Mouse (Mus musculus) bone marrow, adult 2 months (tissue): Measurements from ENCODE around the gene Gm20518. TPM values are rescaled to one million over a fixed set of nuclear protein-coding genes. Genes with fewer than 3 reads are reported as not detected.

Source experiments
- H3K27ac ChIP-seq: fragments of 200-500 bp; 2 replicates; pipeline ENCODE4 v1.5.1; 2012; ENCODE audit warnings: low read depth, mild to moderate bottlenecking, control low read depth, inconsistent platforms, low read length; ENCODE audit not compliant: control insufficient read depth, poor library complexity, insufficient read depth
- H3K4me1 ChIP-seq: fragments of 200-500 bp; 2 replicates; pipeline ENCODE4 v1.6.1; 2011; ENCODE audit warnings: low read length; ENCODE audit not compliant: control insufficient read depth, insufficient read depth
- H3K4me3 ChIP-seq: fragments of 200-500 bp; replicated peaks from 2 replicates; pipeline ENCODE3; 2011; ENCODE audit warnings: mild to moderate bottlenecking, low read depth, low read length, control low read depth; ENCODE audit not compliant: control insufficient read depth
- CTCF ChIP-seq: fragments of 200-500 bp; IDR thresholded peaks from 2 replicates; pipeline ENCODE4 v1.5.1; 2011; ENCODE audit warnings: low read length, control low read depth; ENCODE audit not compliant: control insufficient read depth, insufficient read depth
- POLR2A ChIP-seq: fragments of 200-500 bp; IDR thresholded peaks from 2 replicates; pipeline ENCODE4 v1.6.1; 2011; ENCODE audit warnings: low read depth, mild to moderate bottlenecking, control low read depth, low read length, borderline replicate concordance; ENCODE audit not compliant: control insufficient read depth
- WGBS: fragments of 180-500 bp; shearing (Covaris S2); methylation state at CpG from one replicate; pipeline ENCODE4 v1.1.7; 2018; 5-methylcytosine and 5-hydroxymethylcytosine counted together
- polyA plus RNA-seq: library from polyadenylated mRNA; stranded (reverse); fragments of >200 nt; gene quantifications from 2 replicates; pipeline ENCODE4 v1.2.4, GENCODE M21; 2011; ENCODE audit warnings: low replicate concordance; ENCODE audit not compliant: missing spikeins, insufficient read depth, insufficient read length

Gm20518 gene
- polyA plus RNA-seq, 1 experiment, result 2.2 TPM

DNA sequence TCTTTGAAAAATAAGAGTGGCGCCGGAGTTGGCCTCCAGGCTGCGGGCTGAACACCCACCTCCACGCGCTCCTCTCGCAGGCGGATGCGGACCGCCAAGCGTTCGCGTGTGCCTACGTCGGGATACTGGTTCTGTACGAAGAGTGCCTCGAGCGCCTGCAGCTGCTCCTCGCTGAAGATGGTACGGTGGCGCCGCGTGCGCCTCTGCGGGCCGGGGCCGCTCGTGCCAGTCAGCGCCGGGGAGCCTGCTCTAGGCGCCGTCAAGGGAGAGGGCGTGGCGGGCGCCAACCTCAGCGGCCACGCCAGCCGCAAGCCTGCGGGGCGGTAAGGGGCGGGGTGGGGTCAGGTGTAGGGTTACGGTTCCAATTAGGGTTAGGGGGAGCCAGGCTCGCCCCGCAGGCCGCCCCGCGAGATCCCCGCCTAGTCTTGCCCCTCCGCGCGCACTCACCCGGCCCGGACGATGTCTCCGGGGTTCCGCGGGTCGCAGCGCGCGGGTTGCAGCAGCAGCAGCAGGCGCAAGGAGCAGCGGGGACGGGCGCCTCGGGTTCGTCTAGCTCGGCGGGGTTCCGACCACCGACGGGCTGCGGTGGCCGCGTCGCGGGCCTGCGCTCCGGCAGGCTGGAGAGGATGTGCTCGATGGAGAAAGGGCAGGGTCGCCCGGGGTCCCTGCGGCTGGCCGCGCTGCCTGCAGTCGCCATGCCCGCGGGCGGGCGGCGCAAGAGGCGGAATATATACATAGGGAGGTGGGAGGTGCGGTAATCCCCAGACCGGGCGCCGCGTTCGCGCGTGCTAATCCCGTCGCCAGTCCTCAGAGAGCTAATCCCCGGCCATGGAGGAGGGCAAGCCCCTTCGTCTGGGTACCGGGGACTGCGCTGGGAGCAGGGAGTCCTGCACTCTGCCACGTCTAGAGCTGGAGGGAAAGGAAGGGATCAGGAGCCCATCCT is 23.1 kb upstream of the Gm20518 start, which contains the start of gene Gsc2:
Gene Gsc2 (minus strand): TSS at position 753 of the 943 bp plus-strand sequence.
- peaks cover 4% of the 10 kb centered on the region; the same call in 1 of the 2 replicates for H3K4me1 ChIP-seq

DNA sequence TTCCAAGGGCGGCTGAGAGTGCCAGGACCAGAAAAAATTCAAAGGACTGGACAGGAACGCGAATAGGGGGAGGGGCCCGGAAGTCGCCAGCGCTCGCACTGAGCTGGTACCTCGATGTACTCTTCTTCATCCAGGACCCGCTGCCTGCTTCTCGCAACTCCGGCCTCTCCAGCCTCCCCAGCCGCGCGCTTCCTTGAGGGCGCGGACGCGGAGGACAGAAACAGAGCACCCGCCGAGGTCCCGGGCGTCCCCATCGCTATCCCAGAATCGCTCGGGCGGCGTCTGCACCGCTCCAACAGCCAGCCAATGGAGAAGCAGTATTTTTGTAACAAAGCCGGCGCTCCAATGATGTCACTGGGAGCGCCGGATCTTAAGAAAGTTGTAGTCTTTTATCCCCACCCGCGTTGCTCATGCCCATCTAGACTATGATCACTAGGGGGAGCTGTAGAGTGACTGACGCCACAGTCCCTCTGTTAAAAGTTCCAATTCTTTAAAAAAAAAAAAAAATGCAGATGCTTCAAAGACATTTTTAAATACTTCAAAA is 19.7 kb upstream of the Gm20518 start, which contains the start of gene Ess2:
Gene Ess2 (minus strand): TSS at position 297 of the 544 bp plus-strand sequence.
- WGBS, result under 1% methylated on average over 35 of the region's 35 CpGs
- Histone ChIP-seq H3K4me3 (peak within 1 kb of the TSS; percentile 89), H3K27ac (peak within 1 kb of the TSS; percentile 71; the same call in 1 of the 2 replicates), H3K4me1 (peaks cover 4% of the 10 kb centered on the region; the same call in 1 of the 2 replicates)
- TF ChIP-seq POLR2A, result peak; percentile 69; the same call in 1 of the 2 replicates
- peak; percentile 71 for TF ChIP-seq CTCF

More for the DNA sequence above, 23.1 kb upstream of the Gm20518 start, which contains the start of gene Gsc2:
- no peak within 1 kb of the TSS for H3K27ac ChIP-seq
- no peak within 1 kb of the TSS for H3K4me3 ChIP-seq
- WGBS, result 2% methylated on average over 106 of the region's 106 CpGs
- TF ChIP-seq POLR2A (no peak), CTCF (no peak)

DNA sequence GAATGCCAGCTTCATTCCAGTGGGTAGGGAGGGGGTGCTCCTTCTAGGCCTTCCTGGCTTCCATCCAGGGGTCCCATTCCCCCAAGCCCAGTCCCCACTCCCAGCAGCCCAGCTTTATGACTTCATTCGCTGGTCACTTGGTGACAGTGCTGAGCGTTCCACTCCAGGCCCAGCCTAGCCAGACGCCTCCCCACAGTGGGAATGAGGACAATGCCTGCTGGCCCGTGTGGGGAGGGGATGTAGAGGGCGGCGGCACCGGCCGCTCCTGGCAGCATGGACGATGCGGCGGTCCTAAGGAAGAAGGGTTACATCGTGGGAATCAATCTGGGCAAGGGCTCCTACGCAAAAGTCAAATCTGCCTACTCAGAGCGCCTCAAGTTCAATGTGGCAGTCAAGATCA is 7.0 kb upstream of the Gm20518 start, which contains the start of the genes Dgcr2 and Tssk2:
Gene Dgcr2 (minus strand): TSS at position 101 of the 400 bp plus-strand sequence.
Gene Tssk2 (plus strand): TSS at position 176 of the 400 bp plus-strand sequence.
- no peak for TF ChIP-seq POLR2A
- TF ChIP-seq CTCF, result no peak
- H3K4me3 ChIP-seq, result no peak within 1 kb of the TSS
- no peak within 1 kb of the TSS for H3K27ac ChIP-seq
- 92% methylated on average over 14 of the region's 14 CpGs for WGBS
- H3K4me1 ChIP-seq, result no peaks in the 10 kb centered on the region

DNA sequence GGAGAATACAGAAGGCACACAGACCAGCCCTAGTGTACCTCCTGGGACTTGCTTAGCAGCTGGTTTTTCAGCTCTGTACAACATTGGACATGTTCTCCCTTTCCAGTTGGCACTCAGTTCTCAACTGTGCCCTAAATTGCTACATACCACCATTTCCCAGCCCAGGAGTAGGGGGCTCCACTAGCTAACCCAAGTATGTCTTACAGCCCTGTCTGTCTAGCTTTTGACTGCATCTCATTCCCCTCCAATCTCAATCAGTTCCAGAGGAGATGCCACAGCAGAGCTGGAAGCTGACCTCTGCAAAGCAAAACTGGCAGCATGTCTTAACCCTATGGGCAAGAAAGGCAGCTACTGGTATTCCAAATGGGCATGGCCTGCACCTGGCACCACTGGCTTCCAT is 4.6 kb upstream of the Gm20518 start:
- H3K4me3 ChIP-seq, result no peak overlapping the region
- TF ChIP-seq POLR2A (no peak), CTCF (no peak)
- H3K27ac ChIP-seq, result no peak overlapping the region
- H3K4me1 ChIP-seq, result no peaks in the 10 kb centered on the region

DNA sequence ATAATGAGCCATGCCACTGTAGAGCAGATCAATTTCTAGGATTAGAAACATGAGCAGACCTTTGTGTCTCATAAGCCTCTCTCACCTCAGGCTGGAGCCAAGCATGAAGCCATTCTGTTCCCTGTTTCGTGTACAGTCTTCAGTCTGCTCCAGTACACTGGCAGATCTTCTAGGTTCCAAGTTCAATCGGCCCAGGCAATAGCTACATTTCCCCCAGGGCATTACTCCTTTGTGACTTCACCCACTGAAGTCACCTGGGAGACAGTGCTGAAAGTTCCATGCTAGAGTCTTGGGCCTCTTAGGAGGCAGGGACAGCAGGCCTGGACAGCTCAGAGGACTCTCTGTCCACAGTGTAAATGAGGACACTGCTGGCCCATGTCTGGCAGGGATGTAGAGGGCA is 2.5 kb upstream of the Gm20518 start, which contains the start of gene Tssk1:
Gene Tssk1 (plus strand): TSS at position 301 of the 400 bp plus-strand sequence.
- Histone ChIP-seq H3K27ac (no peak within 1 kb of the TSS), H3K4me3 (no peak within 1 kb of the TSS), H3K4me1 (peaks cover 2% of the 10 kb centered on the region; the same call in 1 of the 2 replicates)
- TF ChIP-seq CTCF, result no peak
- no peak for TF ChIP-seq POLR2A
- WGBS, result 79% methylated on average over 2 of the region's 2 CpGs

DNA sequence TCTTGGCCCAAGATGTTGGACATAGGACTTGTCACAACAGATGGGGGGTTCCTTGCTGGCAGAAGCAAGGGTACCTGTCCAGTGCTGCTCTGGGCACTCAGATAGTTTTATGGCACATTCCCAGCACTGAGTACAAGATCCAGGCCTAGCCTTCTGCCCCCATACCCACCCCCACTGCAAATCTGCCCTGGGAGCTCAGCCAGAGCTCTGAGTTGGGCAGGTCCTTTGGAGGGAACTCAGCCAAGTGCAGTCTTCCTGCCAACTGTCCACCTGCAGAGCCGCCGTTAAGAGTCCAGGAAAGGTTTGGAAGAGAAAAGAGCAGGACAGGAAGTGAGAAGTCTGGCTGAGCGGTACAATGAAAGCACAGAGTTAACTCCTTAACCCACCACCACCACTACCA is 1.1 kb upstream of the Gm20518 start:
- H3K4me3 ChIP-seq, result no peak overlapping the region
- 27% methylated on average over 3 of the region's 3 CpGs for WGBS
- H3K27ac ChIP-seq, result no peak overlapping the region
- TF ChIP-seq CTCF, result no peak
- no peak for TF ChIP-seq POLR2A
- peaks cover 2% of the 10 kb centered on the region; the same call in 1 of the 2 replicates for H3K4me1 ChIP-seq

DNA sequence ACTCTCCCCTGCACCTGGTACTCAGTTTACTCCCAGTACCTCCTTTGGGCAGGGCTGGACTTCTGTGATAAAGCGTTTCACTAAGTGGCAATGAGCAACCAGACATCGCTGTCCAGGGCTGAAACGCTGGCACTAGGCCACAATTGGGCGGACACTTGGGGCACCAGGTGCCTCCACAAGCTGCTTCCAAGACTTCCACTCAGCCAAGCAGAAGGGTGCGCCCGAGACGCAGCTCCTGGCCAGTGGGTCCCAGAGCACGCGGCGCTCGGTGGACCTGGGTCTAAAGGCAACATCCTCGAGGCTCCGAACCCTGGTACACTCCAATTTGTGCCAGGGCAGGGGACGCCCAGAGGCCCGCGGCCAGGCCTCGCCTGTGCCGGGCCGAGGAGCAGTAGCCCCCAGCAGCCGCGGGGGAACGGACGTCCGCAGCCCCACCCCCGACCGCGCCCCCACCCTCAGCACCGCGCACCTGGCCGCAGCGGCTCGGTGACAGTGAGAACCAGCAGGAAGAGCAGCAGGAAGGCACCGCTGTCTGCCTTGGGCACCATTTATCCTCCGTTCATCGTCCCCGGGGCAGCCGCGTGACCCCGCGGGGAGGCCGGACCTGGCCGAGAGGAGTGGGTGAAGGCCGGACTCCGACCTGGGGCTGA is 429 bp downstream of the Gm20518 start:
- WGBS, result under 1% methylated on average over 44 of the region's 44 CpGs
- TF ChIP-seq CTCF (no peak), POLR2A (no peak)
- H3K4me1 ChIP-seq, result peaks cover 2% of the 10 kb centered on the region; the same call in 1 of the 2 replicates
- peak overlapping the region; percentile 92 for H3K27ac ChIP-seq
- H3K4me3 ChIP-seq, result peak overlapping the region; percentile 94
